Mouse (Mus musculus): Measurements from ENCODE around the gene Ube2q2. TPM values are rescaled to one million over a fixed set of nuclear protein-coding genes. Genes with fewer than 3 reads are reported as not detected.
"Not testable (repeated sequence)": the region's sequence is repeated elsewhere in the genome, so short reads cannot be mapped to it uniquely, and the experiment has no call there.

The Ube2q2 gene
- 17.0 TPM in 2 replicates for polyA plus RNA-seq (2015; fragmentation: Nextera tagmentation; extraction: Ambion mirVana)

GRCm38 (mm10) chr9:55148854-55149498 is at the start of gene Ube2q2:
TSS of gene Ube2q2 (plus strand) at chr9:55148854.
- peak; percentile 75 for ATAC-seq
- H3K4me1 ChIP-seq (replicated peaks; ENCODE audit: control insufficient read depth, insufficient read depth, low read length): peaks cover 3% of the 10 kb centered on the region; the same call in 1 of the 2 replicates

GRCm38 (mm10) chr9:55101117-55101516 is 47.5 kb upstream of the Ube2q2 start:
- Histone ChIP-seq H3K4me1 (replicated peaks; ENCODE audit: control insufficient read depth, insufficient read depth, low read length) (no peaks in the 10 kb centered on the region), H3K27me3 (replicated peaks; ENCODE audit: control insufficient read depth, insufficient read depth, low read length) (no peaks in the 10 kb centered on the region), H3K36me3 (ENCODE audit: control insufficient read depth, insufficient read depth) (no peaks in the 10 kb centered on the region), H3K27ac (ENCODE audit: low read depth, low read length) (no peak overlapping the region), H3K9me3 (ENCODE audit: control insufficient read depth) (no peaks in the 10 kb centered on the region), H3K9ac (ENCODE audit: low read depth, low read length) (no peak overlapping the region), H3K4me3 (ENCODE audit: low read depth, low read length) (no peak overlapping the region), H3K4me2 (replicated peaks; ENCODE audit: low read depth) (no peak overlapping the region)
- no peak for TF ChIP-seq CTCF (IDR thresholded peaks at IDR 0.05; ENCODE audit: low read depth)
- ATAC-seq: no peak
- WGBS: 61% methylated on average over 3 of the region's 3 CpGs

More at GRCm38 (mm10) chr9:55148854-55149498, at the start of gene Ube2q2:
- H3K27ac ChIP-seq (ENCODE audit: low read depth, low read length): peak within 1 kb of the TSS; percentile 68
- under 1% methylated on average over 68 of the region's 81 CpGs for WGBS
- peak within 1 kb of the TSS; percentile 94 for H3K4me2 ChIP-seq (replicated peaks; ENCODE audit: low read depth)
- peak within 1 kb of the TSS; percentile 68 for H3K4me3 ChIP-seq (ENCODE audit: low read depth, low read length)
- peak; percentile 40 for TF ChIP-seq CTCF (IDR thresholded peaks at IDR 0.05; ENCODE audit: low read depth)
- H3K9me3 ChIP-seq (ENCODE audit: control insufficient read depth): no peaks in the 10 kb centered on the region
- H3K36me3 ChIP-seq (ENCODE audit: control insufficient read depth, insufficient read depth): no peaks in the 10 kb centered on the region
- no peaks in the 10 kb centered on the region for H3K27me3 ChIP-seq (replicated peaks; ENCODE audit: control insufficient read depth, insufficient read depth, low read length)
- H3K9ac ChIP-seq (ENCODE audit: low read depth, low read length): peak within 1 kb of the TSS; percentile 83

GRCm38 (mm10) chr9:55102186-55102835 is 46.3 kb upstream of the Ube2q2 start:
- H3K27me3 ChIP-seq (replicated peaks; ENCODE audit: control insufficient read depth, insufficient read depth, low read length): no peaks in the 10 kb centered on the region
- no peak for TF ChIP-seq CTCF (IDR thresholded peaks at IDR 0.05; ENCODE audit: low read depth)
- H3K9me3 ChIP-seq (ENCODE audit: control insufficient read depth): no peaks in the 10 kb centered on the region
- no peak overlapping the region for H3K9ac ChIP-seq (ENCODE audit: low read depth, low read length)
- no peaks in the 10 kb centered on the region for H3K4me1 ChIP-seq (replicated peaks; ENCODE audit: control insufficient read depth, insufficient read depth, low read length)
- no peak overlapping the region for H3K27ac ChIP-seq (ENCODE audit: low read depth, low read length)
- WGBS: 88% methylated on average over 8 of the region's 8 CpGs
- no peaks in the 10 kb centered on the region for H3K36me3 ChIP-seq (ENCODE audit: control insufficient read depth, insufficient read depth)
- H3K4me2 ChIP-seq (replicated peaks; ENCODE audit: low read depth): no peak overlapping the region
- no peak for ATAC-seq
- H3K4me3 ChIP-seq (ENCODE audit: low read depth, low read length): no peak overlapping the region

- ATAC-seq: no peak
- WGBS: 92% methylated on average over 5 of the region's 5 CpGs
- H3K4me3 ChIP-seq (ENCODE audit: low read depth, low read length): no peak overlapping the region
Observed at GRCm38 (mm10) chr9:55102931-55103630, 45.6 kb upstream of the Ube2q2 start.

GRCm38 (mm10) chr9:55110059-55110834 is 38.4 kb upstream of the Ube2q2 start:
- ATAC-seq: peak; percentile 85
- 28% methylated on average over 16 of the region's 16 CpGs for WGBS
- Histone ChIP-seq H3K9me3 (ENCODE audit: control insufficient read depth) (no peaks in the 10 kb centered on the region), H3K36me3 (ENCODE audit: control insufficient read depth, insufficient read depth) (no peaks in the 10 kb centered on the region), H3K4me2 (replicated peaks; ENCODE audit: low read depth) (no peak overlapping the region), H3K27me3 (replicated peaks; ENCODE audit: control insufficient read depth, insufficient read depth, low read length) (no peaks in the 10 kb centered on the region), H3K27ac (ENCODE audit: low read depth, low read length) (no peak overlapping the region), H3K4me1 (replicated peaks; ENCODE audit: control insufficient read depth, insufficient read depth, low read length) (no peaks in the 10 kb centered on the region), H3K4me3 (ENCODE audit: low read depth, low read length) (no peak overlapping the region), H3K9ac (ENCODE audit: low read depth, low read length) (no peak overlapping the region)
- TF ChIP-seq CTCF (IDR thresholded peaks at IDR 0.05; ENCODE audit: low read depth): peak; percentile 93

More at GRCm38 (mm10) chr9:55102931-55103630, 45.6 kb upstream of the Ube2q2 start:
- no peak overlapping the region for H3K9ac ChIP-seq (ENCODE audit: low read depth, low read length)
- H3K27ac ChIP-seq (ENCODE audit: low read depth, low read length): no peak overlapping the region
- H3K27me3 ChIP-seq (replicated peaks; ENCODE audit: control insufficient read depth, insufficient read depth, low read length): no peaks in the 10 kb centered on the region
- H3K9me3 ChIP-seq (ENCODE audit: control insufficient read depth): no peaks in the 10 kb centered on the region
- TF ChIP-seq CTCF (IDR thresholded peaks at IDR 0.05; ENCODE audit: low read depth): no peak
- no peak overlapping the region for H3K4me2 ChIP-seq (replicated peaks; ENCODE audit: low read depth)
- no peaks in the 10 kb centered on the region for H3K4me1 ChIP-seq (replicated peaks; ENCODE audit: control insufficient read depth, insufficient read depth, low read length)
- no peaks in the 10 kb centered on the region for H3K36me3 ChIP-seq (ENCODE audit: control insufficient read depth, insufficient read depth)

GRCm38 (mm10) chr9:55110835-55111217 is 37.8 kb upstream of the Ube2q2 start:
- not testable (repeated sequence) for H3K36me3 ChIP-seq (ENCODE audit: control insufficient read depth, insufficient read depth); H3K4me2 ChIP-seq (replicated peaks; ENCODE audit: low read depth); ATAC-seq; H3K4me3 ChIP-seq (ENCODE audit: low read depth, low read length); H3K9me3 ChIP-seq (ENCODE audit: control insufficient read depth); H3K27ac ChIP-seq (ENCODE audit: low read depth, low read length); H3K4me1 ChIP-seq (replicated peaks; ENCODE audit: control insufficient read depth, insufficient read depth, low read length); H3K27me3 ChIP-seq (replicated peaks; ENCODE audit: control insufficient read depth, insufficient read depth, low read length); H3K9ac ChIP-seq (ENCODE audit: low read depth, low read length)
- WGBS: 4% methylated on average over 2 of the region's 3 CpGs
